8 mouse cellular contexts compared by ENCODE assay signal in the genomic region with DNA sequence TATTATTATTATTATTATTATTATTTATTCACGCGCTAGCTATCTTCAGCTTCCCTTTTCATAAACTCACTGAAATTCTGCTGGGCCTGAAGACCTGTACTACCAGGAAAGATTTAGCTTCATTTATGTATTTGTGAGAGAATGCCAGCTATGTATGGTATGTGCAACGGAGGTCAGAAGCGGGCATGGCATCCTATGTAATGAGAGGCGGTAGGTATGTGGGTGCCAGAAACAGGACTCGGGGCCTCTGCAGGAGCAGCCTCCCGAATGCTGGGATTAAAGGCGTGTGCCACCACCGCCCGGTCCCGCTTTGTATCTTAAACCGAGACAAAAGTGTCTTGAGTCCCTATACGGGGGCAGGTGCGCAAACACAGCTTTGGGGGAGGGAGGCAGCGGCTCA. TPM values are rescaled to one million over a fixed set of nuclear protein-coding genes. Genes with fewer than 3 reads are reported as not detected.
DNase-seq lines count a peak whose midpoint lies in the region; ATAC-seq and TF ChIP-seq lines count a peak whose summit lies in the region.

No protein-coding gene starts in this region.

- TF ChIP-seq EP300 in lung, postnatal 0 days (IDR thresholded peaks at IDR 0.05), result no peak

- TF ChIP-seq CTCF in lung, postnatal 0 days (IDR thresholded peaks at IDR 0.05), result no peak
- TF ChIP-seq CTCF in small intestine, adult 2 months (IDR thresholded peaks at IDR 0.05; ENCODE audit: extremely low read depth, insufficient read length, insufficient replicate concordance, low read depth, low read length), result no peak

- no peaks in the 10 kb centered on the region for H3K27me3 ChIP-seq in lung, postnatal 0 days (replicated peaks; ENCODE audit: insufficient read depth, low read length)
- H3K27me3 ChIP-seq in embryonic facial prominence, embryonic 15.5 days, result no peaks in the 10 kb centered on the region
- H3K27me3 ChIP-seq in limb, embryonic 12.5 days, result no peaks in the 10 kb centered on the region
- no peaks in the 10 kb centered on the region for H3K27me3 ChIP-seq in small intestine, adult 2 months (ENCODE audit: control insufficient read depth, insufficient read depth, low read length)

- H3K27ac ChIP-seq in lung, postnatal 0 days (ENCODE audit: low read length), result peak overlapping the region; percentile 97
- H3K27ac ChIP-seq in embryonic facial prominence, embryonic 15.5 days (replicated peaks), result peak overlapping the region; percentile 93
- peak overlapping the region; percentile 88 for H3K27ac ChIP-seq in limb, embryonic 12.5 days
- peak overlapping the region; percentile 89 for H3K27ac ChIP-seq in small intestine, adult 2 months (ENCODE audit: insufficient read depth, low read depth, low read length)

- H3K4me2 ChIP-seq in lung, postnatal 0 days (replicated peaks; ENCODE audit: low read depth, low read length), result peak overlapping the region; percentile 98
- H3K4me2 ChIP-seq in embryonic facial prominence, embryonic 15.5 days (replicated peaks), result peak overlapping the region; percentile 93
- peak overlapping the region; percentile 89 for H3K4me2 ChIP-seq in limb, embryonic 12.5 days

- ATAC-seq in lung, postnatal 0 days, result peak; percentile 29
- no peak for ATAC-seq in embryonic facial prominence, embryonic 15.5 days (ENCODE audit: insufficient number of reproducible peaks, low FRiP score, low TSS enrichment, low read depth)
- no peak for ATAC-seq in limb, embryonic 12.5 days (ENCODE audit: insufficient number of reproducible peaks, insufficient read depth, low FRiP score, low TSS enrichment, low read depth)

- H3K9me3 ChIP-seq in lung, postnatal 0 days (ENCODE audit: low read length), result no peaks in the 10 kb centered on the region
- H3K9me3 ChIP-seq in embryonic facial prominence, embryonic 15.5 days (replicated peaks), result no peaks in the 10 kb centered on the region
- H3K9me3 ChIP-seq in limb, embryonic 12.5 days, result no peaks in the 10 kb centered on the region

- H3K4me3 ChIP-seq in lung, postnatal 0 days (ENCODE audit: low read depth, low read length), result peak overlapping the region; percentile 66
- peak overlapping the region; percentile 79 for H3K4me3 ChIP-seq in embryonic facial prominence, embryonic 15.5 days (replicated peaks)
- peak overlapping the region; percentile 58 for H3K4me3 ChIP-seq in limb, embryonic 12.5 days (replicated peaks)
- H3K4me3 ChIP-seq in small intestine, adult 2 months (ENCODE audit: low read depth, low read length), result peak overlapping the region; percentile 73

- no peaks in the 10 kb centered on the region for H3K4me1 ChIP-seq in lung, postnatal 0 days (ENCODE audit: insufficient read depth, low read depth, low read length)
- peaks cover 17% of the 10 kb centered on the region for H3K4me1 ChIP-seq in embryonic facial prominence, embryonic 15.5 days
- H3K4me1 ChIP-seq in limb, embryonic 12.5 days (replicated peaks), result peaks cover 16% of the 10 kb centered on the region
- H3K4me1 ChIP-seq in small intestine, adult 2 months (ENCODE audit: control insufficient read depth, insufficient read depth, insufficient read length, low read length), result peaks cover 15% of the 10 kb centered on the region

- H3K36me3 ChIP-seq in lung, postnatal 0 days (ENCODE audit: insufficient read depth, low read length), result peaks cover 19% of the 10 kb centered on the region
- H3K36me3 ChIP-seq in embryonic facial prominence, embryonic 15.5 days, result peaks cover 66% of the 10 kb centered on the region
- H3K36me3 ChIP-seq in limb, embryonic 12.5 days, result peaks cover 61% of the 10 kb centered on the region
- H3K36me3 ChIP-seq in small intestine, adult 2 months (ENCODE audit: control insufficient read depth, insufficient read depth, low read length), result peaks cover 39% of the 10 kb centered on the region

- WGBS in lung, postnatal 0 days, result 5% methylated on average over 15 of the region's 15 CpGs
- 6% methylated on average over 15 of the region's 15 CpGs for WGBS in embryonic facial prominence, embryonic 15.5 days
- 6% methylated on average over 15 of the region's 15 CpGs for WGBS in limb, embryonic 12.5 days
- WGBS in small intestine, adult 2 months, result 7% methylated on average over 15 of the region's 15 CpGs

- TF ChIP-seq POLR2A in small intestine, adult 2 months (IDR thresholded peaks at IDR 0.05; ENCODE audit: low read depth, low read length), result no peak

- H3K9ac ChIP-seq in lung, postnatal 0 days (replicated peaks; ENCODE audit: low read depth), result peak overlapping the region; percentile 78
- H3K9ac ChIP-seq in embryonic facial prominence, embryonic 15.5 days, result peak overlapping the region; percentile 47
- peak overlapping the region; percentile 73 for H3K9ac ChIP-seq in limb, embryonic 12.5 days (replicated peaks)

- DNase-seq in lung, postnatal 0 days (ENCODE audit: low spot score), result peak; percentile 66
- no peak for DNase-seq in lung, adult 18-20 months
- no peak for DNase-seq in cerebellum, postnatal 4 days (ENCODE audit: low spot score in 2 of 2)
- DNase-seq in spleen, postnatal 10 days (ENCODE audit: low spot score in 2 of 2), result no peak
- no peak for DNase-seq in kidney, postnatal 4 days

RNA-seq across cellular contexts. Expression of gene Gale, which starts 0.6 kb away (rescaled TPM):
- polyA plus RNA-seq in lung, postnatal 0 days (2015; fragmentation: Nextera tagmentation; extraction: Ambion mirVana), result 37.0 and 40.5 TPM in 2 replicates
- 44.7 and 48.0 TPM in 2 replicates for polyA plus RNA-seq in embryonic facial prominence, embryonic 15.5 days (2015; fragmentation: Nextera tagmentation; extraction: Ambion mirVana)
- polyA plus RNA-seq in limb, embryonic 12.5 days (2016; fragmentation: Nextera tagmentation; extraction: Ambion mirVana), result 32.1 and 33.3 TPM in 2 replicates
- 116 and 163 TPM in 2 replicates for polyA plus RNA-seq in small intestine, adult 2 months (2012; rRNA removed)

RNA-seq across cellular contexts. Expression of gene Lypla2, which starts 9.5 kb away (rescaled TPM):
- 103 and 115 TPM in 2 replicates for polyA plus RNA-seq in lung, postnatal 0 days (2015; fragmentation: Nextera tagmentation; extraction: Ambion mirVana)
- 119 and 126 TPM in 2 replicates for polyA plus RNA-seq in embryonic facial prominence, embryonic 15.5 days (2015; fragmentation: Nextera tagmentation; extraction: Ambion mirVana)
- 126 and 127 TPM in 2 replicates for polyA plus RNA-seq in limb, embryonic 12.5 days (2016; fragmentation: Nextera tagmentation; extraction: Ambion mirVana)
- polyA plus RNA-seq in small intestine, adult 2 months (2012; rRNA removed), result 79.6 and 166 TPM in 2 replicates

RNA-seq across cellular contexts. Expression of gene Hmgcl, which starts 16.7 kb away (rescaled TPM):
- 63.6 and 67.7 TPM in 2 replicates for polyA plus RNA-seq in lung, postnatal 0 days (2015; fragmentation: Nextera tagmentation; extraction: Ambion mirVana)
- polyA plus RNA-seq in embryonic facial prominence, embryonic 15.5 days (2015; fragmentation: Nextera tagmentation; extraction: Ambion mirVana), result 78.2 and 79.8 TPM in 2 replicates
- polyA plus RNA-seq in limb, embryonic 12.5 days (2016; fragmentation: Nextera tagmentation; extraction: Ambion mirVana), result 78.5 and 81.5 TPM in 2 replicates
- 50.3 and 76.6 TPM in 2 replicates for polyA plus RNA-seq in small intestine, adult 2 months (2012; rRNA removed)

RNA-seq across cellular contexts. Expression of gene Pithd1, which starts 24.1 kb away (rescaled TPM):
- 35.3 and 39.6 TPM in 2 replicates for polyA plus RNA-seq in lung, postnatal 0 days (2015; fragmentation: Nextera tagmentation; extraction: Ambion mirVana)
- 52.7 and 56.7 TPM in 2 replicates for polyA plus RNA-seq in embryonic facial prominence, embryonic 15.5 days (2015; fragmentation: Nextera tagmentation; extraction: Ambion mirVana)
- polyA plus RNA-seq in limb, embryonic 12.5 days (2016; fragmentation: Nextera tagmentation; extraction: Ambion mirVana), result 64.9 and 69.6 TPM in 2 replicates
- 32.2 and 60.0 TPM in 2 replicates for polyA plus RNA-seq in small intestine, adult 2 months (2012; rRNA removed)

RNA-seq across cellular contexts. Expression of gene Fuca1, which starts 42.4 kb away (rescaled TPM):
- polyA plus RNA-seq in lung, postnatal 0 days (2015; fragmentation: Nextera tagmentation; extraction: Ambion mirVana), result 107 and 131 TPM in 2 replicates
- 78.2 and 82.1 TPM in 2 replicates for polyA plus RNA-seq in embryonic facial prominence, embryonic 15.5 days (2015; fragmentation: Nextera tagmentation; extraction: Ambion mirVana)
- 47.0 and 51.0 TPM in 2 replicates for polyA plus RNA-seq in limb, embryonic 12.5 days (2016; fragmentation: Nextera tagmentation; extraction: Ambion mirVana)
- 62.8 and 108 TPM in 2 replicates for polyA plus RNA-seq in small intestine, adult 2 months (2012; rRNA removed)
